Mouse (Mus musculus) embryonic facial prominence, embryonic 11.5 days (tissue): ENCODE measurements at regions not wholly inside any gene's neighbourhood (a gene's known extent, or its start where the extent isn't known, plus 50 kb on each side); places are given as distances from the start of the nearest gene placed in this dataset.

Source experiments
- ATAC-seq: fragments of 200-750 bp; cut with Nextera tagmentation; replicated peaks from 2 replicates; pipeline ENCODE4 v1.8.0; 2017; ENCODE audit warnings: low read depth; ENCODE audit not compliant: insufficient number of reproducible peaks, low FRiP score, low TSS enrichment
- DNase-seq: peaks from one replicate; pipeline ENCODE4 v3.0.0-alpha.2; 2015; ENCODE audit warnings: low spot score
- H3K27ac ChIP-seq: fragments of 300-500 bp; sonication (generic); replicated peaks from 2 replicates; pipeline ENCODE4 v1.5.1; 2014; ENCODE audit warnings: mild to moderate bottlenecking, low read depth, low read length, control low read depth
- H3K27me3 ChIP-seq: fragments of 300-500 bp; sonication (generic); 2 replicates; pipeline ENCODE4 v1.6.1; 2014; ENCODE audit warnings: mild to moderate bottlenecking, low read length, moderate library complexity, mixed read lengths; ENCODE audit not compliant: control insufficient read depth, insufficient read depth
- H3K36me3 ChIP-seq: fragments of 300-500 bp; sonication (generic); replicated peaks from 2 replicates; pipeline ENCODE4 v1.6.1; 2014; ENCODE audit warnings: low read depth, mild to moderate bottlenecking, low read length, moderate library complexity, mixed read lengths; ENCODE audit not compliant: control insufficient read depth, insufficient read depth
- H3K4me1 ChIP-seq: fragments of 300-500 bp; sonication (generic); 2 replicates; pipeline ENCODE4 v1.6.1; 2014; ENCODE audit warnings: low read length, mixed read lengths; ENCODE audit not compliant: control insufficient read depth, insufficient read depth
- H3K4me2 ChIP-seq: fragments of 300-500 bp; sonication (generic); 2 replicates; pipeline ENCODE4 v1.6.1; 2014; ENCODE audit warnings: low read depth, mild to moderate bottlenecking, control low read depth, low read length, moderate library complexity
- H3K4me3 ChIP-seq: fragments of 300-500 bp; sonication (generic); 2 replicates; pipeline ENCODE4 v1.5.1; 2014; ENCODE audit warnings: low read depth, low read length, control low read depth
- H3K9ac ChIP-seq: fragments of 300-500 bp; sonication (generic); replicated peaks from 2 replicates; pipeline ENCODE4 v1.6.1; 2014; ENCODE audit warnings: mild to moderate bottlenecking, control low read depth, low read length
- H3K9me3 ChIP-seq: fragments of 300-500 bp; sonication (generic); replicated peaks from 2 replicates; pipeline ENCODE4 v1.6.1; 2016; ENCODE audit warnings: mild to moderate bottlenecking, low read length, inconsistent platforms, mixed read lengths; ENCODE audit not compliant: control insufficient read depth
- WGBS: fragments of 180-500 bp; shearing (Covaris S2); extraction: QIAGEN DNeasy Blood & Tissue Kit; methylation state at CpG from one replicate; pipeline ENCODE4 v1.1.7; 2014; 5-methylcytosine and 5-hydroxymethylcytosine counted together

DNA sequence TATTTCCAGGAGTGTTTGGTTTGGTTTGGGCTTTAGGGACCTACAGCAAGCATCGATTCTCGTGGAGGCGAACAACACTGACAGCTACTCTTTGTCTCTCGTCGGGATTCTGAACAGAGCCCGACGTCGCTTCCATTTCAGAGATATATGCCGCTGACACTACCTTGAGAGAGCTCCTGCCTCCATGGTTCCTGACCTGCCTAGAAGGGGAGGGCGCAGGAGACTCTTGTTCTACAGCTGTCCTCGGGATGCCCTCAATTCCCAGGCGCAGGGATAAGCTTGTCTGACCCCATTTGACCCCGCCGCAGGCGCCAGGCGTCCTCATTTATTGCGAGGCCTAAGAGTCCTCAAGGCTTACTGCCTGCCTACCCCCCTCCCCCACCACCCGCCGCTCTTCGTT is 80.5 kb downstream of the Cd83 start:
- Histone ChIP-seq H3K9me3 (no peaks in the 10 kb centered on the region), H3K27me3 (no peaks in the 10 kb centered on the region), H3K36me3 (no peaks in the 10 kb centered on the region), H3K4me2 (peak overlapping the region; percentile 57), H3K27ac (peak overlapping the region; percentile 67; the same call in 1 of the 2 replicates), H3K9ac (peak overlapping the region; percentile 39), H3K4me1 (no peaks in the 10 kb centered on the region; the same call in 1 of the 2 replicates), H3K4me3 (peak overlapping the region; percentile 26; the same call in 1 of the 2 replicates)
- WGBS: 1% methylated on average over 20 of the region's 20 CpGs
- peak; percentile 8; the same call in 1 of the 2 replicates for ATAC-seq
- DNase-seq: peak; percentile 65

DNA sequence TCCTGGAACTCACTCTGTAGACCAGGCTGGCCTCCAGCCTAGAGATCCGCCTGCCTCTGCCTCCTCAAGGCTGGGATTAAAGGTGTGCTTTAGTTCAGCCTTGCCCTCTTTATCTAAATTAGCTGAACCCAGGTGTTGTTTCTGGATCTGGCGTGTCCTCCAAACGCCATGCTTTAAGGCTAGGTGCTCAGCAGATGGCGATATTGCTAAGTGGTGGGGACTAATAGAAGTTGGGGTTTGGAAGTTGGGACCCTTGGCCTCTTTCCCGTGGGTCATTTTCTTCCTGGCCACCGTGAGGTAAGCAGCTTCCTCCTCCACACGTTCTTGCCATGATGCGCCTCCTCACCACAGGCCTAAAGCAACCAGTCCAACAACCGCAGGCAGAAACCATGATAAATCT is 91.3 kb downstream of the Cd83 start:
- Histone ChIP-seq H3K27me3 (no peaks in the 10 kb centered on the region), H3K36me3 (no peaks in the 10 kb centered on the region), H3K9ac (no peak overlapping the region), H3K9me3 (no peaks in the 10 kb centered on the region), H3K4me2 (no peak overlapping the region), H3K4me3 (no peak overlapping the region), H3K4me1 (no peaks in the 10 kb centered on the region), H3K27ac (no peak overlapping the region)
- 87% methylated on average over 9 of the region's 9 CpGs for WGBS
- no peak for ATAC-seq
- no peak for DNase-seq

DNA sequence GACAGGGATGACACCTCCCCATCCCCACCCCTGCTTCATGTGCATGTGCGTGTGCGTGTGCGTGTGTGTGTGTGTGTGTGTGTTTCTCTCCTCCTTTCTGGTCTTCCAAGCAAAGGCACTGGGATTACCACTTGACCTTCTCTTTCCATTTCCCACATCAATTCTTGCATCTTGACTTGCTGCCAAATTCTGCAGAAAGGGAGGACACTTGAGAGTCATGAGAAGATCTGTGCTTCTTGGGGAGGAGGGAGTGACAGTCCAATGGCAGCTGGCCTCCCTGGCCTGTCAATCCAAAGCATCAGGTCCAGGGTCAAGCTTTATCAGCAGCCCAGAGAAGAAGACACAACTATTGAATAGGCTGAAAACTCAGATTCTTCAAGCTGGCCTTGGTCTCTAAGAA is 102.7 kb downstream of the Cd83 start:
- Histone ChIP-seq H3K4me2 (no peak overlapping the region), H3K4me1 (no peaks in the 10 kb centered on the region), H3K9ac (no peak overlapping the region), H3K9me3 (no peaks in the 10 kb centered on the region), H3K4me3 (no peak overlapping the region), H3K36me3 (no peaks in the 10 kb centered on the region), H3K27me3 (no peaks in the 10 kb centered on the region), H3K27ac (no peak overlapping the region)
- DNase-seq (no peak), ATAC-seq (no peak)
- WGBS: 88% methylated on average over 3 of the region's 3 CpGs

DNA sequence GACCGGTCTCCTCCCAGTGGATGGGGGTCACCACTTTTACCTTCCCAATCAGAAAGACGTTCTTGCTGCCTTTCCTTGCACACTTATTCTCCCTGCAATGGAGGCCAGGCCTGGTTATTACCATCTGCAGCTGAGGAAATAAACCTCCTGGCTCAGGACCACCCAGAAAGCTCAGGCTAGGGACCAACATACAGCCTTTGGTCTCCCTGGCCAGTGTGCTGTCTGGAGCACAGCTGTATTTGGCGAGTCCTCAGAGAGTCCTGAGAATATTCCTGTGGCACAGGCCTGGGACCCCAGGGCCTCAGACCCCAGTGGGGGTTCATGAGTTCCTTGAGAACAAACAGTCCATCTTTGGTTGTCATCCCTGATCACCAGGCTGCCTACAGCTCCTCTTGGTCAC is 107.4 kb downstream of the Cd83 start:
- Histone ChIP-seq H3K4me2 (no peak overlapping the region), H3K9ac (no peak overlapping the region), H3K27me3 (no peaks in the 10 kb centered on the region), H3K36me3 (no peaks in the 10 kb centered on the region), H3K9me3 (no peaks in the 10 kb centered on the region), H3K4me3 (no peak overlapping the region), H3K27ac (no peak overlapping the region), H3K4me1 (no peaks in the 10 kb centered on the region)
- 0 out of 2 replicates have a peak, but pooled peaks have one; percentile 59 for ATAC-seq
- DNase-seq: peak; percentile 41
- WGBS: 54% methylated on average over 3 of the region's 3 CpGs

DNA sequence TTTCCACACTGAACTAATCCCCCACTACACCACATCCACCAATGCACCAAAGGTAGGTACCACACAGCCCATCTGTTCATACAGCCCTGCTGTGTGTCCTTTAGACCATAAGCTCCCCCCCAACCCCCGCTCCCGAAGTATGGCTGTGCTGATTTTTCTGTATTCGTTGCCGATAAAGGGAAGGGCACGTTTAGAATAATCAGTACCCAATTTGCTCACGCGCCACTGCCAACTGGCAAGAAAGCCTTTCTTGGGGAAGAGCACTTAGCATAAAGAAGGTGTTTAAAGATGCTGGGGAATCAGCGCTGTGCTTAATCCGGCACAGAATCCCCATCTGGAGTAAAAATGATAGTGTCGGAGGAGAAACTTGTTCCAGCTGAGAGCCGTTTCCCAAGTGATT is 111.4 kb downstream of the Cd83 start:
- no peaks in the 10 kb centered on the region for H3K9me3 ChIP-seq
- no peak overlapping the region for H3K27ac ChIP-seq
- WGBS: 81% methylated on average over 11 of the region's 11 CpGs
- H3K4me3 ChIP-seq: no peak overlapping the region
- no peaks in the 10 kb centered on the region for H3K27me3 ChIP-seq
- no peak overlapping the region for H3K4me2 ChIP-seq
- ATAC-seq: no peak
- no peaks in the 10 kb centered on the region for H3K4me1 ChIP-seq
- DNase-seq: no peak
- no peaks in the 10 kb centered on the region for H3K36me3 ChIP-seq
- no peak overlapping the region for H3K9ac ChIP-seq

DNA sequence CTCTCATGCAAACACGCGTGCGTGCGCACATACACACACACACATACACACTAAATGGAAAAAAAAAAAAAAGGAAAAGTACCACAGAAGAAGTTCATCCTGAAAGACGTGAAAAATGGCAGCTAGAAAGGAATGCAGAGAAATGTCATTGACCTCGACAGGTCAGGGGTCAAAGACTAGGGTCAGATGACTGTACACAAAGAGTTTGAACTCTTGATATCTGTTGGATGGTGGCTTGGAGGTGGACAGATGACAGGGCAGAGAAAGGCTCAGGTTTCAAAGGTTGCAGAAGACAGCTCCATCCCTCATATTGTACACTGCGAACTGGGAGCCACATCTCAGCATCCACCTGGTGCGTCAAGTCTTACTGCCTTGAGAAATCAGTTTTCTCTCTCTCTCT is 112.5 kb downstream of the Cd83 start:
- WGBS: 72% methylated on average over 8 of the region's 8 CpGs
- ATAC-seq (no peak), DNase-seq (no peak)
- H3K4me3 ChIP-seq: no peak overlapping the region
- no peak overlapping the region for H3K9ac ChIP-seq
- H3K4me1 ChIP-seq: no peaks in the 10 kb centered on the region
- no peaks in the 10 kb centered on the region for H3K27me3 ChIP-seq
- H3K9me3 ChIP-seq: no peaks in the 10 kb centered on the region
- H3K27ac ChIP-seq: no peak overlapping the region
- no peak overlapping the region for H3K4me2 ChIP-seq
- no peaks in the 10 kb centered on the region for H3K36me3 ChIP-seq

DNA sequence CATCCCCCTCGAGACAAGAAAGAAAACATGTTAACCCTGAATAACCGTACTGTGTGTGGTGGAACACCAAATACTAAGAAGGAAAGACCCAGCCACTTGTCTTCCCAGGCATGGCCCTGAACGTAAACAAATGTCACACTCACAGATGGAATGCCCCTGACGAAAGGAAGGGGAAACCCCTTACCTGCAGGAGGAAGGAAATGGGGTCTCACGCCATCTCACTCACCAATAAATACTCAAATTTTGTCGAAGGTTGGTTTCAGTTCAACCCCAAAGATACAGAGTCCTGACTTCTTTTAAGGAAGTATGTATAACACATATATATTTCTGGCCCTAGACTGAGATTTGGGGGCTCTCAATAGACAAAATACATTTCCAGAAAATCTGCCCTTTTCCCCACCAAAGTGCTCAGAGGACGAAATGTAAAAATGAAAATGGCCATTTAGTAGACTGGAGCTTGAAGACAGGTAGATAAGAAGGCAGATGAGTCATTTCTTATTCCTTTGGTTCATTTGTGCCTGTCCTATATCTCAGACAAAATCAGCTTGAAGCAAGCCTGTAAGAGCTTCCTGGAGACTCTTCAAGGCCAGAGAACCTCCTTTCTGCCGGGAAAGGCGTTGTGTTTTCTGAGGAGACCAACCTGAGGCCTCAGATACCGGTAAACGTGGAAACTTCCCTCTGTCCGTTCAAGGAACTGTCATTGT is 114.1 kb downstream of the Cd83 start:
- no peaks in the 10 kb centered on the region for H3K9me3 ChIP-seq
- no peak overlapping the region for H3K4me2 ChIP-seq
- no peaks in the 10 kb centered on the region for H3K4me1 ChIP-seq
- DNase-seq (no peak), ATAC-seq (no peak)
- no peaks in the 10 kb centered on the region for H3K27me3 ChIP-seq
- no peak overlapping the region for H3K9ac ChIP-seq
- H3K36me3 ChIP-seq: no peaks in the 10 kb centered on the region
- WGBS: 81% methylated on average over 12 of the region's 12 CpGs
- no peak overlapping the region for H3K4me3 ChIP-seq
- no peak overlapping the region for H3K27ac ChIP-seq

DNA sequence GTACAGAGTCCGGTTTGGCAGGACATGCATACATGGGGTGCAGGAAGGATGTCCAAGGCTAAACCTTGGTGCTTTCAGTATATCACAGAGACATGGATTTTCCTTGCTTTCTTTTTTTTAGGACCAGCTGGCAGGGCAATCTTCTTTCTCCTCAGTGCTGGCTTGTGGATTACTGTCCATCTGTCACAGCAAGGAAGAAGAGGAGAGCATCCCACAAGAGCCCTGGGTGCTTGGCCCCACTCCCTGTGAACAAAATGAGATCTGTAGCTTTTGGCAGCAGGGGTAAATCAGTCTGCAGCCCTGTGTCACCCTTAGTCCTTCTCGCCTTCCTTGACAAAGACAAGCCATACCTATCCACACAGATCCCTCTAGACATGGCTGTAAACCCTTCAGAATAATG is 115.5 kb downstream of the Cd83 start:
- no peak overlapping the region for H3K9ac ChIP-seq
- H3K4me1 ChIP-seq: no peaks in the 10 kb centered on the region
- 86% methylated on average over 2 of the region's 2 CpGs for WGBS
- ATAC-seq (no peak), DNase-seq (no peak)
- no peak overlapping the region for H3K4me2 ChIP-seq
- H3K4me3 ChIP-seq: no peak overlapping the region
- H3K27me3 ChIP-seq: no peaks in the 10 kb centered on the region
- no peaks in the 10 kb centered on the region for H3K36me3 ChIP-seq
- no peaks in the 10 kb centered on the region for H3K9me3 ChIP-seq
- no peak overlapping the region for H3K27ac ChIP-seq
